Mouse (Mus musculus) ovary, postnatal 36 days (tissue): ENCODE data around the gene Trpv2.

ENCODE experiments used
- DNase-seq: peaks from one replicate; pipeline ENCODE4 v3.0.0; 2022; ENCODE audit warnings: low spot score, mixed read lengths

Trpv2 gene

DNA sequence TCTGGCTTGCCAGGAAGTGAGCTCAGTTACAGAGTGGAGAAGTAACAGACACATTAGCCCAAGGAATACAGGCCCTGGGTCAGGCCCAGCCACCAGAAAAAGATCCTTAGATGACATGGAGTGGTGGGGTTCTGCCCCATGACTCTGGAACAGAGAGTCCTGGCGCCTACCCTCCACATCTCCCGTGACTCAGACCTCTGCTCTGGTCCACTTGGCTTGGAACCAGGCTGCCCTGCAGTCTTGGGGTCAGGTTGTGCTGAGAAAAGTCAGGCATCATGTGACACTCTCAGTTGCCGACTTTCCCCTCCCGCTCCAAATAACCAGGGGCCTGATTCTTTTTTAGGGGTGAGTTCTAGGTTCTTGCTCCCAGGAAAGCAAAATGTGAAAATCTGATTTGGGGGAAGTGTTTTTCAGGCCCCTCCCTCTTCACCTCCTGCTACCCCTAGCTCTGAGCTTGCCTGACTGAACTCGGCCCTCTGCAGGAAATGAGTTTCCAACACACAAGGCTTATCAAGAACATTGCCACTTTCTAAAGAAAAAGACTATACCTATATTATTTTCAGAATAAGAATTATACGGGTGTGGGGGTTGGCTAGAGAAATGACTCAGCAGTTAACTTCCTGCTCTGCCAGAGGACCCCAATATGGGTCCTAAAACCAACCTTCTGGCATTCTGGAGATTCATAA is 15.2 kb upstream of the Trpv2 start:
- peak; percentile 49 for DNase-seq

- peak; percentile 14 for DNase-seq
Measured at GRCm38 (mm10) chr11:62560463-62561016, 13.7 kb upstream of the Trpv2 start.

GRCm38 (mm10) chr11:62563590-62563989 is 10.7 kb upstream of the Trpv2 start:
- no peak for DNase-seq

DNA sequence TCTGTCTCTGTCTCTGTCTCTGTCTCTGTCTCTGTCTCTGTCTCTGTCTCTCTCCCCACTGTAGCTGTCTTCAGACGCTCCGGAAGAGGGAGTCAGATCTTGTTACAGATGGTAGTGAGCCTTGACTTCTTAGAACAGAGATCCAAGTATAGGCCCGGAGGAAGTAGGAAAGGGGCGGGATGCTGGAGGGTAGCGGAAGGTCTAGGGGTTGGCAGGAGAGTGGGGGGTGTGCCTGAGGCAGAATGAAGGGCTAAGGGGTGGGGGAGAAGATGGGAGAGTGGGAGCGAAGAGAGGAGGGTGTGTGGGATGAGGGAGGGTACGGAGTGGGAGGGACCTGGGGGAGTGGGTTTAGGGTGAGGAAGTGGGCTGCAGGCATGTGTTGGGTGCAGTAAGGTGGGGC is 8.5 kb upstream of the Trpv2 start:
- DNase-seq, result no peak

DNA sequence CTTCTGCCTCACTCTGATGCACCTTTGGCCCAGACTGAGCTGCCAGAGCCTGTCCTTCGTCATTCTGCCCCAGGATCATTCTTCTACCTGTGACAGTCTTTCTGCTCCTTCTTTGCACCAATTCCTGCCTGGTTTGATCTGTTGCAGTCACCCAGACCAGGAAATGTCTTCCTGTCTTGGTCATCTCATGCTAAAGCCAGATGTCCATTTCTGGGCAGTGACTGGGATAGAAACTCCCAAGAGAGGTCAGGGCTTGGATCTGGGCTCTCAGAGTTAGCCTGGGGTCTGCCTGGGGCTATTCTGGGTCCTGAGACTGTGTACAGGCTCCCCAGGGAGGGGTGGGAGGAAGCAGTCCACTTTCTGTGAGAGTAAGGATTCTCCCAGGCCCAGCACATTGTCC is 8.1 kb upstream of the Trpv2 start:
- DNase-seq, result no peak

GRCm38 (mm10) chr11:62568300-62568699 is 6.0 kb upstream of the Trpv2 start:
- DNase-seq, result no peak

DNA sequence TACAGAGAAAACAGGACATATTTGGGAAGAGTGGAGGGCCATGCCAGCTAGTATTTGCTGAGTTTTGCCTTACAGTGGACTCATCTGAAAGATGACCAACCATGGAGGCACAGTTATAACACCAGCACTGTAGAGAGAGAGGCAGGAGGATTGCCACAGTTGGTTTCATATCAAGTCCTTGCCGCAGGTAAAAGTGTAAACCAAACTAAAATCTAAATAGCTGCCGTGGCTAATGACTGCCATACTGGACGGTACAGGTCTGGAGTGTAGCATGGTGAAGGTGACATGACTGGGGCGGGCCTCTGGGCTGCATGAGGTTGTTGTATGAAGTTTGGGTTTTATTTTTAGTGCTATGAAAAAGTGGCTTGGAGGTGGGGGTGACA is 408 bp downstream of the Trpv2 start:
- DNase-seq, result no peak

DNA sequence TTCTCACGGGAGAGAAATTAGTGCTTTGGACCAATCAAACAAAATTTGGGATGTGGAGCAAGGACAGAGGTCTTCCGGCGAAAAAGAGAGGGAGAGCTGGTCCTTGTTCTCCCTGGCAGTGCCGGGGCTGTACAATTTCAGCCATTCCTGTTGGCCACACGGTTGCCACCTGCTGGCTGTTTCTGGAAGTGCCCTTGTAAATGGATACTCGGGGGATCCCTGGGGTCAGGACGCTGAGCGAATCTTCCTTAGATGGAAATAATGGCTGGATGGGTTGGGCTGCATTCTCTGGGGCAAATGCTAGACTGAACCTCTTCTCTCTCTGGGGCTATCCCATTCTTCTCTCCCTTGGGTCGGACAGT is 992 bp downstream of the Trpv2 start:
- peak; percentile 81 for DNase-seq

GRCm38 (mm10) chr11:62575659-62576438 is 1.6 kb downstream of the Trpv2 start:
- DNase-seq, result peak; percentile 30

GRCm38 (mm10) chr11:62576530-62577152 is 2.4 kb downstream of the Trpv2 start:
- DNase-seq, result no peak

DNA sequence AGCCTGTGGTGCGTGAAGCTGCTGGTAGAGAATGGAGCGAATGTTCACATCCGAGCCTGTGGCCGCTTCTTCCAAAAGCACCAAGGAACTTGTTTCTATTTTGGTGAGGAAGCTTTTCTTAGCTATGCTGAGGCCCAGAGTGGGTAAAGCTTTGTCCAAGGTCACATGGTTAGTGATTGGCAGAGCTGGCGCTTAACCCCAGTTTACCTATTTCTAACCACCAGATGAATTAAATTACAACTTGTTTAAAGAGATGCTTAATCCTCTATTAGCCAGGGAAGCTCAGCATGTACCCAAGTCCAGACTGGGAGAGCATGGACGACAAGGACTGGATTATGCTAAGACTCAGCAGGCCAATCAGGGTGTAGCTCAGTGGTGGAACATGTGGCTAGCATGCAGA is 8.7 kb downstream of the Trpv2 start:
- no peak for DNase-seq

DNA sequence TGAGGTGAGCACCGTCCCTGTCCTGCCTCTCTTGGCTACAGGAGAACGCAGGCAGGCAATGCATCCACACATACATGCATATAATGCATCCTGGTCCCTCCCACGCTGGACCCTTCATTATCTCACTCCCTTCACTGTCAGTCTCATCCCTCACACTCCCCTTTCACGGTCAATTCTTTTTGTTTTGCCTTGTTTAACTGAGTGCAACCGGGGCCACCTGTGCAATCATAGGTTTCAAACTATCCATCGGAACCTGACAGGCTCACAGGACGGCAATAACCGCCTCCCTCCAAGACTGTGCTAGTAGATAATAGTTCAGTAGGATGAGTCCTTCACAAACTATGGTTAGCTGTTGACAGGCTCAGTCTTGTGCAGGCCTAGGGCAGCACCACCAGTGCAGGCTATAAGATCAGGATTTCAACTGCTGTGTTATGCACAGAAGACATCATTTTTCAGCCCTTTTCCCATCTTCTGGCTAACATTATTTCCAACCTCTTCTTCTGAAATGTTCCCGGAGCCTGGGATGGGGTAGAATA is 10.5 kb downstream of the Trpv2 start:
- DNase-seq, result no peak

DNA sequence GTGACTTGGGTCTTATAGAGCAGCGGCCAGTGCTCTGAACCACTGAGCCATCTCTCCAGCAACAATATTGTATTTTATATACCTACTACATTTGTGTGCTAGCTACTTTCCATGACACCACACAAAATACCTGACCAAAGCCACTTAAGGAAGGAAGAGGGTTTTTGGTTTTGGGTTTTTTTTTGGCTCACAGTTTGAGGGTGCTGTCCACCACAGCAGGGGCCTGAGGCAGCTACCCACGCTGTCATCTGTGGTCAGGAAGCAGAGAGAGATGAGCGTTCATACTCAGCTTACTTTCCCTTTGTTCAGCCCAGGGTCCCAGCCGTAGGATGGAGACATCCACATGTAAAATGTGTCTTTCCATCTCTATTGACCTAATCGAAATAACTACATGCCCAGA is 12.7 kb downstream of the Trpv2 start:
- no peak for DNase-seq

GRCm38 (mm10) chr11:62589391-62589790 is 15.1 kb downstream of the Trpv2 start:
- no peak for DNase-seq

DNA sequence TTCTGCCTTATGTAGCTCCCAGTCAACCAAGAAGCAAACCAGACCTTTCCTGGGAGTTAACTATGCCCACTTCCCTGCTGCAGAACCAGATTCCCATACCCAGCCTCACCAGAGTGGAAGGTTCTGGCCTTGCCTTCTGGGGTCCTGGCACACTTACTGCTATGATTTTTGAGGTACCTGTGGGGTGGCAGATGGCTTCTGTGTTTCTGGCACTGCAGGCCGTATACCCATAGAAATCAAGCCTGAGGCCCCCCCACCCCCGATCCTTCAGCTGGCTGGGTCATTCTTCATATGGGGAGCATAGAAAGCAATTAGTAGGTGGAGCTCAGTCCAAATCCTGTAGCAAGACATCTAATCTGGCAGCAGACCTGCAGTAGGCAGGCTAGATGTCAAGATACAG is 16.7 kb downstream of the Trpv2 start:
- no peak for DNase-seq

GRCm38 (mm10) chr11:62591904-62592575 is 17.8 kb downstream of the Trpv2 start:
- DNase-seq, result no peak

DNA sequence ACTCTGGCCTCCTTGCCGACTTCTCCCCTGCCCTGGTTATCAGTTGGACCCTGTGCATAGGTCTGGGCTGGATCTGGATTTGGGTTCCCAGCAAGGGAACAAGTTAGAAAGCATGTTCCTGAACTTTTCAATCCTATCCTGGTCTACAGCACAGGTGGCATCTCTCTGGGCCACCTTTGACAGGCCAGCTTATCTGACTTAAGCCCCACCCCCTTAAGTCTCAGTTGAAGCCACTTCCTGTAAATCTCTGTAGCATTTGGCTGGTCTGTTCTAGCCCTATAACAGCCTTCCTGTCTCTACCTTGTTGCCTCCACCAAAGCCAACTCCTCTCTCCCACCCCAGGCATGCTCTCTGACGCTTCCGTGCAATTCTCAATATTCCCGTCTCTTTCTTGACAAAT is 24.3 kb downstream of the Trpv2 start:
- DNase-seq, result no peak

DNA sequence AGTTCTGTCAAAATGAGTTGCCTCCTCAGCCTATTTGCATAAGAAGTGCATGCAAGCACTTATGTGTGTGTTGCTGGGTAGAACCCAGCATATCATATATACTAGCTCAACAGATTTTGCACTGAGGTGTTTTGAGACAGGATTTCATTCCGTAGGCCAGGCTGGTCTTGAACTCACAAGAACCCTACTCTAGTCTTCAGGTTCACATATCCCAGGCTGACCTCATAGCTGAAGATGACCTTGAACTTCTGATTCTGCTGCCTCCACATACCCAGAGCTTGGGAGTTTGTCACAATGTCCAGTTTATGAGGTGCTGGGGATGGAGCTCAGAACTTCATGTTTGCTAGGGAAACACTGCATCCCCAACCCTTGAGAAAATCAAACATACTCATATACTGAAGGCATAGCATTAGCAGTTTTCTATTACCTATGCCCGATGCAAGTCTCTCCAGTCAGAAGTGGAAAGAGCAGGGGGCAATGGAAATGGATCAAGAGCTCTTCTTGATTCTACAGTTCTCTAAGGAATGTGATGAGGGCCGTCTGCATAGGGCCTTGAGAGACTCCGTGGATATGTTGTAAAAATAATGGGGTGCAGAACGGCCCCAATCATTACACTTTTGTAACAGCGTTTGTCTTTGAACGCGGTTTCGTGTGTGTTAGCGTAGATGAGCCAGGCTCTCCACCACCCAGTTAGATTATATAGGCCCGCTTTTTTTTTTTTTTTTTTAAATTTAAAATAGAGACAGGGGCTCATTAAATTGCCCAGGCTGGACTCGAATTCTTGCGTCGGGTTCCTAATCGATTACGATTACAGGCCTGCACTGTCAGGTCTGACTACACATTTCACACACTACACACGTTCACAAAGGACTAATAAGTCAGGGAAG is 27.7 kb downstream of the Trpv2 start:
- DNase-seq, result no peak

- DNase-seq, result peak; percentile 98
Measured at GRCm38 (mm10) chr11:62602619-62603311, 28.5 kb downstream of the Trpv2 start.

DNA sequence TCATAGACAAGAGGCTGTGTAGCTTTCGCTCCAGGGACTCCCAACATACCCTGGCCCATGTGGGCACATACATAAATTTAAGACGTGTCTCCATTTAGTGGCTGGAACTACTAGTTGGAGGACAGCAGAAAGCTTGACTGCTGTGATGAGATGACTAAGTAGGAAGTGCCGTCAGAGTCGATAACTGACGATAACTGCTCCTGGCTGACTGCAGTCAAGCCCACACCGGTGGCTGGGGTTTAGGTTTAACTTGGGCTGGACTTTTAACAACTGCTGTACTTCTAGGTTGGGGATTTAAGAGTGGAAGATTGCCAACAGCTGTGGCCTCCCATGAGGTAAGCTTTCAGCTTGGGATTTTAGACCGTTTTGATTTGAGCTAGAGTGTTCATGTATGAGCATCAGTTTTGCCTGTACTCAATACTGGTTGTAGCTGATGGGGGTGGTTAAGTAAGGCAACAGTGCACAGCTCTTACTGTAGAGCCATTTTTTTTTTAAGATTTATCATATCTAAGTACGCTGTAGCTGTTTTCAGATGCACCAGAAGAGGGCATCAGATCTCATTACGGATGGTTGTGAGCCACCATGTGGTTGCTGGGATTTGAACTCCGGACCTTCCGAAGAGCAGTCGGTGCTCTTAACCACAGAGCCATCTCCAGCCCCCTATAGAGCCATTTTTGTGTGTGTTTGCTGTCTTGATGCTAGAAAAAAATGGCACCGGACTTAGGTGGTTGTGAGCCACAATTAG is 29.2 kb downstream of the Trpv2 start:
- no peak for DNase-seq
